Mouse (Mus musculus) MEL (cell line): ENCODE results near the gene Kcnmb2. TPM values are rescaled to one million over a fixed set of nuclear protein-coding genes. Genes with fewer than 3 reads are reported as not detected.
A peak's percentile ranks its signal among the peaks of the same experiment; 100 is the strongest.

ENCODE experiments used
- DNase-seq: peaks from one replicate; pipeline ENCODE4 v3.0.0; 2011; ENCODE audit warnings: low read depth, low spot score
- H3K27ac ChIP-seq: 2 replicates; pipeline ENCODE4 v1.5.1; 2012; ENCODE audit warnings: low read depth, mild to moderate bottlenecking, control low read depth, low read length, moderate library complexity; ENCODE audit not compliant: control insufficient read depth
- H3K27me3 ChIP-seq, 2 experiments: fragments of 150-350 bp in 1 of 2; sonication (generic) in 1 of 2; 2 replicates each; pipeline ENCODE4 v1.6.1; 2012; ENCODE audit warnings: low read length in 2 of 2, mild to moderate bottlenecking in 2 of 2, improper control_type of control experiment in 1 of 2, moderate library complexity in 1 of 2; ENCODE audit not compliant: insufficient read depth in 2 of 2, control insufficient read depth in 1 of 2
- H3K36me3 ChIP-seq, 2 experiments: 2 replicates each; pipeline ENCODE4 v1.6.1; 2012 to 2014; ENCODE audit warnings: low read length in 2 of 2, improper control_type of control experiment in 1 of 2, inconsistent platforms in 1 of 2, mild to moderate bottlenecking in 1 of 2; ENCODE audit not compliant: insufficient read depth in 2 of 2, control insufficient read depth in 1 of 2
- H3K4me1 ChIP-seq, 2 experiments: fragments of 150-350 bp in 1 of 2; sonication (generic) in 1 of 2; 2 replicates each; pipeline ENCODE4 v1.6.1; 2012; ENCODE audit warnings: low read length in 2 of 2, improper control_type of control experiment in 1 of 2, mild to moderate bottlenecking in 1 of 2; ENCODE audit not compliant: insufficient read depth in 2 of 2, control insufficient read depth in 1 of 2
- H3K4me3 ChIP-seq, 2 experiments: fragments of 150-350 bp in 1 of 2; sonication (generic) in 1 of 2; 2 replicates each; pipeline ENCODE4 v1.5.1; 2012; ENCODE audit warnings: low read depth in 2 of 2, low read length in 2 of 2, mild to moderate bottlenecking in 2 of 2, moderate library complexity in 2 of 2, control low read depth in 1 of 2, improper control_type of control experiment in 1 of 2; ENCODE audit not compliant: control insufficient read depth in 1 of 2, insufficient read depth in 1 of 2
- H3K79me2 ChIP-seq: 2 replicates; pipeline ENCODE4 v1.6.1; 2012; ENCODE audit warnings: mild to moderate bottlenecking, low read length, moderate library complexity; ENCODE audit not compliant: control insufficient read depth, poor library complexity, insufficient read depth
- H3K9ac ChIP-seq: 2 replicates; pipeline ENCODE4 v1.6.1; 2012; ENCODE audit warnings: low read depth, mild to moderate bottlenecking, control low read depth, low read length, moderate library complexity; ENCODE audit not compliant: control insufficient read depth, poor library complexity, severe bottlenecking
- H3K9me3 ChIP-seq: fragments of 150-350 bp; sonication (generic); replicated peaks from 2 replicates; pipeline ENCODE4 v1.6.1; 2012; ENCODE audit warnings: mild to moderate bottlenecking, low read length, improper control_type of control experiment, moderate library complexity; ENCODE audit not compliant: insufficient read depth
- CTCF ChIP-seq, 3 experiments: IDR thresholded peaks in 2 of 3; conservative IDR thresholded peaks in 1 of 3; 2 replicates each; pipeline ENCODE4 v1.5.1; 2011 to 2012; ENCODE audit warnings: low read length in 3 of 3, low read depth in 2 of 3, mild to moderate bottlenecking in 2 of 3, improper control_type of control experiment in 1 of 3, inconsistent platforms in 1 of 3, mixed read lengths in 1 of 3, moderate library complexity in 1 of 3; ENCODE audit not compliant: control insufficient read depth in 1 of 3, insufficient read depth in 1 of 3, poor library complexity in 1 of 3, severe bottlenecking in 1 of 3
- EP300 ChIP-seq, 2 experiments: IDR thresholded peaks; 2 replicates each; pipeline ENCODE4 v1.6.1; 2011; ENCODE audit warnings: improper control_type of control experiment in 2 of 2, low read length in 2 of 2, low read depth in 1 of 2, mild to moderate bottlenecking in 1 of 2
- KAT2A ChIP-seq: conservative IDR thresholded peaks from 2 replicates; pipeline ENCODE4 v1.6.1; 2012; ENCODE audit warnings: low read depth, low read length, improper control_type of control experiment, inconsistent platforms
- MAFK ChIP-seq: IDR thresholded peaks from 2 replicates; pipeline ENCODE4 v1.6.1; 2011; ENCODE audit warnings: low read depth, mild to moderate bottlenecking, low read length, improper control_type of control experiment, borderline replicate concordance
- MAX ChIP-seq: IDR thresholded peaks from 2 replicates; pipeline ENCODE4 v1.6.1; 2011; ENCODE audit warnings: low read length, improper control_type of control experiment
- MAZ ChIP-seq: IDR thresholded peaks from 2 replicates; pipeline ENCODE4 v1.6.1; 2012; ENCODE audit warnings: low read depth, mild to moderate bottlenecking, inconsistent platforms, low read length, improper control_type of control experiment
- MXI1 ChIP-seq: IDR thresholded peaks from 2 replicates; pipeline ENCODE4 v1.6.1; 2011; ENCODE audit warnings: mild to moderate bottlenecking, low read depth, low read length, improper control_type of control experiment
- MYB ChIP-seq: IDR thresholded peaks from 2 replicates; pipeline ENCODE4 v1.6.1; 2011; ENCODE audit warnings: mild to moderate bottlenecking, low read depth, low read length, improper control_type of control experiment
- NRF1 ChIP-seq: IDR thresholded peaks from 2 replicates; pipeline ENCODE4 v1.6.1; 2014; ENCODE audit warnings: low read depth, mild to moderate bottlenecking, inconsistent platforms, low read length, improper control_type of control experiment, moderate library complexity; ENCODE audit not compliant: poor library complexity, insufficient read depth, severe bottlenecking
- POLR2A ChIP-seq, 2 experiments: IDR thresholded peaks; 2 replicates each; pipeline ENCODE4 v1.6.1; 2011 to 2012; ENCODE audit warnings: low read length in 2 of 2, mild to moderate bottlenecking in 2 of 2, control low read depth in 1 of 2, improper control_type of control experiment in 1 of 2, low read depth in 1 of 2, moderate library complexity in 1 of 2; ENCODE audit not compliant: control insufficient read depth in 1 of 2, insufficient read depth in 1 of 2, poor library complexity in 1 of 2
- POLR2AphosphoS2 ChIP-seq: IDR thresholded peaks from 2 replicates; pipeline ENCODE4 v1.6.1; 2011; ENCODE audit warnings: low read length, improper control_type of control experiment
- POLR2AphosphoS5 ChIP-seq: IDR thresholded peaks from 2 replicates; pipeline ENCODE4 v1.6.1; 2012; ENCODE audit warnings: low read depth, borderline replicate concordance, mild to moderate bottlenecking, inconsistent platforms, low read length, moderate library complexity, mixed read lengths
- RAD21 ChIP-seq: IDR thresholded peaks from 2 replicates; pipeline ENCODE4 v1.6.1; 2011; ENCODE audit warnings: mild to moderate bottlenecking, low read depth, low read length, improper control_type of control experiment
- RCOR1 ChIP-seq: IDR thresholded peaks from 2 replicates; pipeline ENCODE4 v1.6.1; 2012; ENCODE audit warnings: low read depth, mild to moderate bottlenecking, inconsistent platforms, low read length, improper control_type of control experiment
- SMC3 ChIP-seq: IDR thresholded peaks from 2 replicates; pipeline ENCODE4 v1.6.1; 2011; ENCODE audit warnings: low read depth, low read length, improper control_type of control experiment
- USF2 ChIP-seq, 2 experiments: IDR thresholded peaks; 2 replicates each; pipeline ENCODE4 v1.6.1; 2011 to 2012; ENCODE audit warnings: improper control_type of control experiment in 2 of 2, low read length in 2 of 2, borderline replicate concordance in 1 of 2, inconsistent platforms in 1 of 2, low read depth in 1 of 2, mild to moderate bottlenecking in 1 of 2; ENCODE audit not compliant: insufficient read depth in 1 of 2
- ZC3H11A ChIP-seq: IDR thresholded peaks from 2 replicates; pipeline ENCODE4 v1.6.1; 2012; ENCODE audit warnings: low read depth, mild to moderate bottlenecking, inconsistent platforms, low read length, improper control_type of control experiment
- ZMIZ1 ChIP-seq: IDR thresholded peaks from 2 replicates; pipeline ENCODE4 v1.6.1; 2012; ENCODE audit warnings: low read depth, mild to moderate bottlenecking, inconsistent platforms, low read length, improper control_type of control experiment, moderate library complexity
- ZNF384 ChIP-seq: IDR thresholded peaks from 2 replicates; pipeline ENCODE4 v1.6.1; 2012; ENCODE audit warnings: low read depth, mild to moderate bottlenecking, inconsistent platforms, low read length, improper control_type of control experiment
- polyA plus RNA-seq, 2 experiments: library from polyadenylated mRNA; stranded (reverse) in 1 of 2; unstranded in 1 of 2; fragments of >175 nt in 1 of 2; fragments of >200 nt in 1 of 2; gene quantifications; 2 replicates each; pipeline versions ENCODE4 v1.2.1 to v1.2.4; 2012; ENCODE audit warnings: low replicate concordance in 2 of 2, low read depth in 1 of 2; ENCODE audit not compliant: insufficient read length in 2 of 2, insufficient read depth in 1 of 2, missing spikeins in 1 of 2
- total RNA-seq: library from RNA; depleted of rRNA; stranded (reverse); fragments of 300-350 nt; gene quantifications from 2 replicates; pipeline ENCODE4 v1.2.3, GENCODE M21; 2012

The Kcnmb2 gene
- total and polyA plus RNA-seq, 3 experiments, result not detected

DNA sequence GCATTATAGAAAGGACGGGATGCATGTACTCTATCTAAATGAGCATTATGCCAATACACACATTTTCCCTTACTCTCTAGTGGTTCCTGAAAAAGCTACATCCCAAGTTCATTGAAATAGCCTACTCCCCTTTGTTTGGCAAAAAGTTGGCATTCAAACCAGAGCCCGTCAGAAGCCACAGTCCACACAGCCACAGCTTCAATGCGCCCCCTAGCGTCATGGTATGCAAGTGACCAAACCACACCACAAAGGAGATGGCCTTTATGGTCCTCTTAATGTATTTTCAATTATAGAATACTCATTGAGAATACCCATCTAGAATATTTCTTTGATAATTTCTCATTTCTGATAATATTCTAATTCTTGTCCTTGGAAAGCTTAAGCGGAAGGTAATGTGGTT is 286.2 kb downstream of the Kcnmb2 start:
- peak; percentile 36 for TF ChIP-seq RAD21
- peak; percentile 57 for TF ChIP-seq SMC3
- TF ChIP-seq EP300 (IDR thresholded peaks at IDR 0.05; ENCODE audit: low read depth in 1 of 2, low read length in 2 of 2), result no peak
- TF ChIP-seq POLR2AphosphoS2, result no peak
- no peak for TF ChIP-seq POLR2A (IDR thresholded peaks at IDR 0.05; ENCODE audit: control insufficient read depth in 1 of 2, insufficient read depth in 1 of 2, low read depth in 1 of 2, low read length in 2 of 2, poor library complexity in 1 of 2)
- TF ChIP-seq CTCF (IDR thresholded peaks at IDR 0.05 in 2 of 3, conservative IDR thresholded peaks at IDR 0.05 in 1 of 3; ENCODE audit: control insufficient read depth in 1 of 3, insufficient read depth in 1 of 3, low read depth in 2 of 3, low read length in 3 of 3, poor library complexity in 1 of 3, severe bottlenecking in 1 of 3), result peak; percentile 57 to 76 (median 60)
- no peak for TF ChIP-seq MAZ
- Histone ChIP-seq H3K9ac (no peak overlapping the region), H3K4me3 (no peak overlapping the region), H3K36me3 (no peaks in the 10 kb centered on the region), H3K27me3 (no peaks in the 10 kb centered on the region), H3K9me3 (no peaks in the 10 kb centered on the region), H3K79me2 (no peaks in the 10 kb centered on the region), H3K4me1 (no peaks in the 10 kb centered on the region), H3K27ac (no peak overlapping the region)
- peak; percentile 35 for DNase-seq

- Histone ChIP-seq H3K4me3 (no peak overlapping the region), H3K4me1 (no peaks in the 10 kb centered on the region), H3K9me3 (no peaks in the 10 kb centered on the region), H3K27ac (no peak overlapping the region), H3K27me3 (no peaks in the 10 kb centered on the region), H3K36me3 (no peaks in the 10 kb centered on the region), H3K9ac (no peak overlapping the region), H3K79me2 (no peaks in the 10 kb centered on the region)
- no peak for TF ChIP-seq MYB
- no peak for TF ChIP-seq POLR2AphosphoS2
- TF ChIP-seq NRF1, result no peak
- no peak for TF ChIP-seq ZMIZ1
- no peak for TF ChIP-seq CTCF (IDR thresholded peaks at IDR 0.05 in 2 of 3, conservative IDR thresholded peaks at IDR 0.05 in 1 of 3; ENCODE audit: control insufficient read depth in 1 of 3, insufficient read depth in 1 of 3, low read depth in 2 of 3, low read length in 3 of 3, poor library complexity in 1 of 3, severe bottlenecking in 1 of 3)
- TF ChIP-seq USF2 (IDR thresholded peaks at IDR 0.05; ENCODE audit: borderline replicate concordance in 1 of 2, insufficient read depth in 1 of 2, low read depth in 1 of 2, low read length in 2 of 2), result no peak
- TF ChIP-seq MAZ, result no peak
- no peak for TF ChIP-seq KAT2A
- TF ChIP-seq MAFK, result no peak
- DNase-seq, result peak; percentile 3
These were observed 286.6 kb downstream of the Kcnmb2 start for GRCm38 (mm10) chr3:32188955-32189354.

DNA sequence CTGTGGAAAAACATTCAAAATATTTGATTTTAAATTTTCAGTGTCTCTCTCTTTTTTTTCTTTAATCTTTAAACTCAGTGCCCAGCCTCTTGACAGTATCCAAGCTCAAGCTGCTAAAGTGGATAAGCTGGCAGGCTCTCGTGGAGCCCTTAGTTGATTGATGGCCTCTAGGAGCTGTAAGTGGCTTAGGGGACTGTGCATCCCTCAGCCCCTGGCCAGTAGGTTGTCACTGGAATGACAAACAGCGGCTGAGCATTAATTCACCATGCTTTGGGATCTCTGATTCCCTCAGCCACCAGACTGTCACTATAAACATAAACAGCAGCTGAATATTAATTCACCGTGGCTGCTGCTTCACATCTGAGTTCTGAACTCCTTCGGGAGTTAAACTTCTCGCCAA is 287.6 kb downstream of the Kcnmb2 start:
- no peak overlapping the region for H3K27ac ChIP-seq
- no peaks in the 10 kb centered on the region for H3K79me2 ChIP-seq
- no peaks in the 10 kb centered on the region for H3K36me3 ChIP-seq
- H3K4me1 ChIP-seq, result no peaks in the 10 kb centered on the region
- H3K27me3 ChIP-seq, result no peaks in the 10 kb centered on the region
- DNase-seq, result no peak
- TF ChIP-seq MYB (no peak), SMC3 (no peak), MXI1 (no peak), RCOR1 (no peak), ZNF384 (no peak), MAX (no peak), ZC3H11A (no peak), POLR2AphosphoS5 (no peak), EP300 (IDR thresholded peaks at IDR 0.05; ENCODE audit: low read depth in 1 of 2, low read length in 2 of 2) (no peak)
- TF ChIP-seq, all 39 proteins: peak for 0
- Histone ChIP-seq H3K9ac (no peak overlapping the region), H3K4me3 (no peak overlapping the region), H3K9me3 (no peaks in the 10 kb centered on the region)
